Mouse (Mus musculus) CH12.LX (cell line): ENCODE results near the gene Slc25a17. TPM values are rescaled to one million over a fixed set of nuclear protein-coding genes. Genes with fewer than 3 reads are reported as not detected.

ENCODE experiments used
- DNase-seq: peaks from one replicate; pipeline ENCODE4 v3.0.0-alpha.2; 2013; ENCODE audit errors: extremely low read depth
- H3K27ac ChIP-seq: 2 replicates; pipeline ENCODE4 v1.5.1; 2012; ENCODE audit warnings: low read depth, mild to moderate bottlenecking, control low read depth, moderate library complexity; ENCODE audit not compliant: insufficient read depth
- H3K27me3 ChIP-seq: replicated peaks from 2 replicates; pipeline ENCODE3; 2012; ENCODE audit warnings: inconsistent platforms
- H3K36me3 ChIP-seq, 2 experiments: replicated peaks in 1 of 2; 2 replicates each; pipeline versions ENCODE3 to v1.6.1; 2012; ENCODE audit warnings: inconsistent platforms in 1 of 2, low read length in 1 of 2, mild to moderate bottlenecking in 1 of 2, mixed read lengths in 1 of 2, moderate library complexity in 1 of 2; ENCODE audit not compliant: control insufficient read depth in 1 of 2, insufficient read depth in 1 of 2
- H3K4me1 ChIP-seq, 2 experiments: 2 replicates each; pipeline ENCODE4 v1.6.1; 2012; ENCODE audit warnings: inconsistent platforms in 1 of 2, moderate library complexity in 1 of 2; ENCODE audit not compliant: insufficient read depth in 2 of 2, control insufficient read depth in 1 of 2
- H3K4me2 ChIP-seq: 2 replicates; pipeline ENCODE4 v1.6.1; 2012; ENCODE audit warnings: low read depth, mild to moderate bottlenecking, control low read depth; ENCODE audit not compliant: poor library complexity, insufficient read depth, severe bottlenecking
- H3K4me3 ChIP-seq, 3 experiments: fragments of 150-350 bp in 1 of 3; sonication (generic) in 1 of 3; replicated peaks in 1 of 3; 2 replicates each; pipeline versions ENCODE3 to v1.5.1; 2011 to 2012; ENCODE audit warnings: low read depth in 2 of 3, low read length in 2 of 3, mild to moderate bottlenecking in 2 of 3, moderate library complexity in 2 of 3, control low read depth in 1 of 3, improper control_type of control experiment in 1 of 3, inconsistent platforms in 1 of 3, mixed read lengths in 1 of 3; ENCODE audit not compliant: poor library complexity in 1 of 3
- H3K79me2 ChIP-seq: replicated peaks from 2 replicates; pipeline ENCODE4 v1.6.1; 2012; ENCODE audit warnings: mild to moderate bottlenecking, moderate library complexity; ENCODE audit not compliant: control insufficient read depth, poor library complexity, insufficient read depth, severe bottlenecking; ENCODE audit errors: extremely low read depth
- H3K9ac ChIP-seq: 2 replicates; pipeline ENCODE4 v1.6.1; 2012; ENCODE audit warnings: low read depth, mild to moderate bottlenecking, control low read depth, moderate library complexity; ENCODE audit not compliant: insufficient read depth
- H3K9me3 ChIP-seq: replicated peaks from 2 replicates; pipeline ENCODE3; 2012; ENCODE audit warnings: low read length, inconsistent platforms, mixed read lengths
- BHLHE40 ChIP-seq: IDR thresholded peaks from 2 replicates; pipeline ENCODE4 v1.6.1; 2011; ENCODE audit warnings: mild to moderate bottlenecking, low read depth, low read length, improper control_type of control experiment
- CHD1 ChIP-seq: IDR thresholded peaks from 2 replicates; pipeline ENCODE4 v1.6.1; 2012; ENCODE audit warnings: low read depth, low read length, improper control_type of control experiment, inconsistent platforms
- CHD2 ChIP-seq: IDR thresholded peaks from 2 replicates; pipeline ENCODE4 v1.6.1; 2011; ENCODE audit warnings: low read length, improper control_type of control experiment
- CTCF ChIP-seq, 2 experiments: IDR thresholded peaks in 1 of 2; conservative IDR thresholded peaks in 1 of 2; 2 replicates each; pipeline ENCODE4 v1.5.1; 2011 to 2012; ENCODE audit warnings: low read depth in 2 of 2, low read length in 2 of 2, improper control_type of control experiment in 1 of 2, inconsistent platforms in 1 of 2, mild to moderate bottlenecking in 1 of 2, moderate library complexity in 1 of 2
- E2F4 ChIP-seq: IDR thresholded peaks from 2 replicates; pipeline ENCODE4 v1.6.1; 2011; ENCODE audit warnings: low read depth, low read length, improper control_type of control experiment; ENCODE audit not compliant: insufficient replicate concordance
- ETS1 ChIP-seq: conservative IDR thresholded peaks from 2 replicates; pipeline ENCODE4 v1.6.1; 2012; ENCODE audit warnings: low read depth, mild to moderate bottlenecking, inconsistent platforms, low read length, improper control_type of control experiment, moderate library complexity
- GABPA ChIP-seq: IDR thresholded peaks from 2 replicates; pipeline ENCODE4 v1.6.1; 2012; ENCODE audit warnings: low read depth, low read length, improper control_type of control experiment, inconsistent platforms; ENCODE audit not compliant: insufficient replicate concordance
- HCFC1 ChIP-seq: IDR thresholded peaks from 2 replicates; pipeline ENCODE4 v1.6.1; 2012; ENCODE audit warnings: low read depth, mild to moderate bottlenecking, inconsistent platforms, low read length, improper control_type of control experiment
- JUND ChIP-seq: conservative IDR thresholded peaks from 2 replicates; pipeline ENCODE4 v1.6.1; 2011; ENCODE audit warnings: low read depth, low read length, improper control_type of control experiment
- KAT2A ChIP-seq: IDR thresholded peaks from 2 replicates; pipeline ENCODE4 v1.6.1; 2012; ENCODE audit warnings: low read length, improper control_type of control experiment, inconsistent platforms; ENCODE audit not compliant: insufficient replicate concordance
- MAFK ChIP-seq: IDR thresholded peaks from 2 replicates; pipeline ENCODE4 v1.6.1; 2011; ENCODE audit warnings: low read length, improper control_type of control experiment; ENCODE audit not compliant: insufficient replicate concordance
- MAZ ChIP-seq: IDR thresholded peaks from 2 replicates; pipeline ENCODE4 v1.6.1; 2012; ENCODE audit warnings: low read depth, mild to moderate bottlenecking, inconsistent platforms, low read length, improper control_type of control experiment, moderate library complexity
- MEF2A ChIP-seq: IDR thresholded peaks from 2 replicates; pipeline ENCODE4 v1.6.1; 2014; ENCODE audit warnings: low read depth, mild to moderate bottlenecking, inconsistent platforms, low read length, improper control_type of control experiment, borderline replicate concordance
- MYC ChIP-seq: IDR thresholded peaks from 2 replicates; pipeline ENCODE4 v1.6.1; 2011; ENCODE audit warnings: low read depth, mild to moderate bottlenecking, improper control_type of control experiment, low read length
- NELFE ChIP-seq: IDR thresholded peaks from 2 replicates; pipeline ENCODE4 v1.6.1; 2011; ENCODE audit warnings: low read depth, low read length, improper control_type of control experiment
- PAX5 ChIP-seq: IDR thresholded peaks from 2 replicates; pipeline ENCODE4 v1.6.1; 2012; ENCODE audit warnings: low read length, inconsistent platforms, mixed read lengths
- POLR2A ChIP-seq: IDR thresholded peaks from 2 replicates; pipeline ENCODE4 v1.6.1; 2011; ENCODE audit warnings: low read depth, mild to moderate bottlenecking, improper control_type of control experiment, low read length
- TBP ChIP-seq: conservative IDR thresholded peaks from 2 replicates; pipeline ENCODE4 v1.6.1; 2011; ENCODE audit warnings: low read depth, low read length, improper control_type of control experiment
- TCF12 ChIP-seq: IDR thresholded peaks from 2 replicates; pipeline ENCODE4 v1.6.1; 2014; ENCODE audit warnings: low read depth, mild to moderate bottlenecking, inconsistent platforms, low read length, improper control_type of control experiment
- UBTF ChIP-seq: IDR thresholded peaks from 2 replicates; pipeline ENCODE4 v1.6.1; 2012; ENCODE audit warnings: low read depth, mild to moderate bottlenecking, inconsistent platforms, low read length, improper control_type of control experiment, moderate library complexity
- USF1 ChIP-seq: IDR thresholded peaks from 2 replicates; pipeline ENCODE4 v1.6.1; 2014; ENCODE audit warnings: low read depth, mild to moderate bottlenecking, inconsistent platforms, low read length, improper control_type of control experiment
- ZC3H11A ChIP-seq: IDR thresholded peaks from 2 replicates; pipeline ENCODE4 v1.6.1; 2012; ENCODE audit warnings: low read depth, mild to moderate bottlenecking, inconsistent platforms, low read length, improper control_type of control experiment
- ZKSCAN1 ChIP-seq: IDR thresholded peaks from 2 replicates; pipeline ENCODE4 v1.6.1; 2012; ENCODE audit warnings: low read depth, inconsistent platforms, low read length, improper control_type of control experiment, borderline replicate concordance
- ZMIZ1 ChIP-seq: IDR thresholded peaks from 2 replicates; pipeline ENCODE4 v1.6.1; 2012; ENCODE audit warnings: low read depth, mild to moderate bottlenecking, inconsistent platforms, low read length, improper control_type of control experiment
- ZNF384 ChIP-seq: IDR thresholded peaks from 2 replicates; pipeline ENCODE4 v1.6.1; 2012; ENCODE audit warnings: low read depth, low read length, improper control_type of control experiment, inconsistent platforms
- dilution Hi-C: fragments of 300-500 bp; cut with MboI; formaldehyde crosslinking; loops from 2 replicates; pipeline ENCODE4 v1.14.3; 2020; ENCODE audit warnings: low sequenced_read_pairs; ENCODE audit not compliant: extremely low pct_unique_long_range_greater_than_20kb, extremely low pct_ligation_motif_present
- in situ Hi-C: fragments of 300-500 bp; cut with MboI; formaldehyde crosslinking; loops from 3 replicates; pipeline ENCODE4 v1.14.3; 2019; ENCODE audit warnings: low sequenced_read_pairs, low pct_ligation_motif_present, low pct_unique_long_range_greater_than_20kb, mixed read lengths
- polyA plus RNA-seq: library from polyadenylated mRNA; unstranded; fragments of >175 nt; gene quantifications from 2 replicates; pipeline ENCODE4 v1.2.1, GENCODE M21; 2012; ENCODE audit warnings: low read depth; ENCODE audit not compliant: insufficient read length
- total RNA-seq, 2 experiments: library from RNA; depleted of rRNA; stranded (reverse); fragments of 300-350 nt in 1 of 2; fragments of >200 nt in 1 of 2; gene quantifications; 2 replicates each; pipeline ENCODE4 v1.2.3; 2012 to 2014

Gene Slc25a17
- total and polyA plus RNA-seq, 3 experiments: 48.0 to 99.4 (median 76.9) TPM

DNA sequence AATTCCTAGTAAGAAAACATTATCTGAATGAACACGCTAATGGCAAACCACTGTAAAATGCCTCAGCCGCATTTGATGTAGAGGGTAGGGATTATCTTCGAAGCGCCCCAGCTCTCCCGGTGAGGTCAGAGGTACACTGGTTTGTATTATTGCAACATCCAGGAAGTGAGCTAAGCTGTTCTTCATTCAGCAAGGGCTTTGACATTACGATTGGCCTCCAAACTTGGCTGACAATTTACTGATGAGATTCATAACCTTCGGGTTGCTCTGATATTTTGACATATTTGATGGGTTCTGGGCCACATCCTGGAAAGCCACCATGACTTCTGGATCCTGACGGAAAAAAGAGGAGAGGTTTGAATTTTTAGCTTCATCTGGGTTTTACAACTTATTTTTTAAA, 4.6 kb upstream of the Slc25a17 start:
- Histone ChIP-seq H3K36me3 (peaks cover 29 to 79% of the 10 kb centered on the region in 2 experiments), H3K9me3 (no peaks in the 10 kb centered on the region), H3K9ac (no peak overlapping the region), H3K4me2 (no peak overlapping the region), H3K79me2 (no peaks in the 10 kb centered on the region), H3K27ac (no peak overlapping the region), H3K4me3 (no peak overlapping the region), H3K27me3 (no peaks in the 10 kb centered on the region), H3K4me1 (peaks cover 0 to 24% of the 10 kb centered on the region in 2 experiments; a peak in 2 of 4 replicates)
- DNase-seq: no peak
- TF ChIP-seq CHD1 (no peak), KAT2A (no peak), MAFK (no peak), ZNF384 (no peak), BHLHE40 (no peak), ETS1 (no peak), MAZ (no peak), POLR2A (no peak), UBTF (no peak), ZMIZ1 (no peak), CTCF (conservative IDR thresholded peaks at IDR 0.05 in 1 of 2, IDR thresholded peaks at IDR 0.05 in 1 of 2; ENCODE audit: low read depth in 2 of 2, low read length in 2 of 2) (no peak), E2F4 (no peak), TBP (no peak)
- in situ Hi-C loops (no loop called here), dilution Hi-C loops (no loop called here)

DNA sequence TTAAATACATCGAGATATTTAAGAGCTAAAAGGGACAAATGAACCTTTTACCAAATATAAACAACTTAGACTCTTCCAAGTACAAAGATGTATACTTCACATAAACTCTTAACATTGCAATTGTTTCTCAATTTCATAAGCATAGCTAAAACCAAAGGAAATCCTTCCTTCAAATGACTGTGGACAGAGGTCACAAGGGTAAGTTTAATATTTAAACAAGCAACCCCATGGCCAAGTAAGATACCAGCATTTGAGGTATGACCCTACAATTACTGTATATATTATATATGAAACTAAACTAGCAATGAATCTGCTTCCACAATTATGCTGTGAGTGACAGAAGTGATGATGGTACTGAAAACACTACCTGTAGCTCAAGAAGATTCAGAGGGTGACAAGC, 3.7 kb upstream of the Slc25a17 start:
- in situ Hi-C loops: no loop called here
- no peak for TF ChIP-seq PAX5
- no peak for TF ChIP-seq ZKSCAN1
- no peak for TF ChIP-seq CTCF (conservative IDR thresholded peaks at IDR 0.05 in 1 of 2, IDR thresholded peaks at IDR 0.05 in 1 of 2; ENCODE audit: low read depth in 2 of 2, low read length in 2 of 2)
- no peak for TF ChIP-seq ETS1
- TF ChIP-seq KAT2A: no peak
- TF ChIP-seq HCFC1: no peak
- TF ChIP-seq MEF2A: no peak
- TF ChIP-seq TCF12: no peak
- TF ChIP-seq CHD1: no peak
- TF ChIP-seq MYC: no peak
- no peak for TF ChIP-seq MAFK
- TF ChIP-seq JUND: no peak
- no peak for TF ChIP-seq UBTF
- TF ChIP-seq USF1: no peak
- TF ChIP-seq GABPA: no peak
- TF ChIP-seq ZC3H11A: no peak
- TF ChIP-seq CHD2: no peak
- TF ChIP-seq NELFE: no peak
- TF ChIP-seq, all 38 proteins: peak for 0
- H3K4me2 ChIP-seq: no peak overlapping the region
- no peaks in the 10 kb centered on the region for H3K27me3 ChIP-seq
- no peak overlapping the region for H3K9ac ChIP-seq
- no peak overlapping the region for H3K4me3 ChIP-seq
- no peak for DNase-seq
- peaks cover 26 to 69% of the 10 kb centered on the region in 2 experiments for H3K36me3 ChIP-seq
- dilution Hi-C loops: no loop called here
- H3K9me3 ChIP-seq: no peaks in the 10 kb centered on the region
- peaks cover 2% of the 10 kb centered on the region; the same call in 1 of the 2 replicates for H3K79me2 ChIP-seq
- H3K4me1 ChIP-seq: peaks cover 0 to 32% of the 10 kb centered on the region in 2 experiments; a peak in 2 of 4 replicates
- no peak overlapping the region for H3K27ac ChIP-seq
